Mouse (Mus musculus): ENCODE results near the gene Ppfibp2. TPM values are rescaled to one million over a fixed set of nuclear protein-coding genes. Genes with fewer than 3 reads are reported as not detected.

Ppfibp2 gene
- polyA plus RNA-seq (2012; rRNA removed): 15.3 and 27.0 TPM in 2 replicates

- WGBS: 2% methylated on average over 24 of the region's 24 CpGs
Measured at GRCm38 (mm10) chr7:107594857-107595402, at the start of gene Ppfibp2. Ppfibp2 (plus strand) TSS chr7:107595207.

DNA sequence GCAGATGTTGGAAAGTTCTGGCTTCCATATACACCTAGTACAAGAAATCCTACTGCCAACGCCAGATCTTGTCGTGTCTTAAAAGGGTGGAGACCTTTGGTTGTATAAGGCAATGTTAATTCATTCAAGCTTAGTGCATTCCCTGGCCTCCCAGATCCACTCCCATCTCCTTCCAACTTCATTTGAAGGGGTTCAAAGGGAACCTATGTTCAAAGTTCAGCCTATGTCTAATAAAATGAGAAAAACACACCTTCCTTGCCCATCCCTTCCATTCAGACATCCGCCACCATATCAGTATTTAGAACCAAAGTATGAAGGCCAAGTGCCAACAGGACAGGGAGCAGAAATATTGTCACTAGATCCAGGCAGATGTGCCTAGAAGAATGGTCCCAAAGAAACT is 47.1 kb upstream of the Ppfibp2 start:
- TF ChIP-seq CTCF (IDR thresholded peaks at IDR 0.05; ENCODE audit: insufficient read depth, low read length) (no peak), POLR2A (IDR thresholded peaks at IDR 0.05; ENCODE audit: borderline replicate concordance, extremely low read depth, low read depth, low read length) (no peak)
- Histone ChIP-seq H3K4me1 (ENCODE audit: control insufficient read depth, insufficient read depth, low read length) (no peaks in the 10 kb centered on the region), H3K4me3 (replicated peaks; ENCODE audit: extremely low read depth, low read depth, low read length) (no peak overlapping the region)
- no peak for DNase-seq
- 90% methylated on average over 3 of the region's 3 CpGs for WGBS

More at GRCm38 (mm10) chr7:107594857-107595402, at the start of gene Ppfibp2:
- Histone ChIP-seq H3K4me3 (replicated peaks; ENCODE audit: extremely low read depth, low read depth, low read length) (peak within 1 kb of the TSS; percentile 76), H3K4me1 (ENCODE audit: control insufficient read depth, insufficient read depth, low read length) (peaks cover 3% of the 10 kb centered on the region; the same call in 1 of the 2 replicates)
- DNase-seq: peak; percentile 97
- TF ChIP-seq POLR2A (IDR thresholded peaks at IDR 0.05; ENCODE audit: borderline replicate concordance, extremely low read depth, low read depth, low read length) (peak; percentile 39; the same call in 1 of the 2 replicates), CTCF (IDR thresholded peaks at IDR 0.05; ENCODE audit: insufficient read depth, low read length) (no peak)

DNA sequence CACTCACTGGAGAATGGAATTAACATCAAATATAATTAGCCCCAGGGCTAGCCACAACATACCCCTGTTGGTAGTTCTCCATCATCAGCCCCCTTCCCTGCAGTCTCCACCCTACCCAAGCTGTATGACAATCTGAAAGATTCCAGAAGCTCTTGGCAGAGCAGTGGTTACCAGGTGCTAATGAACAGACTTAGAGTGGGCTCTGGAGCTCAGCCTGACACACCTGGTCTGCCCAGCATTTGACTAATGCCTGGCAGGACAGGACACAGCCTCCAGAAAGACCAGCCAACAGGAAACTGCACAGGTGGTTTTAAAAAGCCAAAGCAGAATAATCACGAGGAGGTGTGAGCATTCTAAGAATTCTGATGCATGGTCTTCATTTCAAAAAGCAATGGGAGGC is 41.5 kb upstream of the Ppfibp2 start:
- no peak for DNase-seq
- H3K4me1 ChIP-seq (ENCODE audit: control insufficient read depth, insufficient read depth, low read length): no peaks in the 10 kb centered on the region
- no peak overlapping the region for H3K4me3 ChIP-seq (replicated peaks; ENCODE audit: extremely low read depth, low read depth, low read length)
- 56% methylated on average over 1 of the region's 1 CpGs for WGBS
- TF ChIP-seq CTCF (IDR thresholded peaks at IDR 0.05; ENCODE audit: insufficient read depth, low read length) (no peak), POLR2A (IDR thresholded peaks at IDR 0.05; ENCODE audit: borderline replicate concordance, extremely low read depth, low read depth, low read length) (no peak)

- DNase-seq: no peak
- Histone ChIP-seq H3K4me1 (ENCODE audit: control insufficient read depth, insufficient read depth, low read length) (peaks cover 2% of the 10 kb centered on the region; the same call in 1 of the 2 replicates), H3K4me3 (replicated peaks; ENCODE audit: extremely low read depth, low read depth, low read length) (no peak overlapping the region)
- WGBS: 89% methylated on average over 3 of the region's 3 CpGs
- TF ChIP-seq POLR2A (IDR thresholded peaks at IDR 0.05; ENCODE audit: borderline replicate concordance, extremely low read depth, low read depth, low read length) (no peak), CTCF (IDR thresholded peaks at IDR 0.05; ENCODE audit: insufficient read depth, low read length) (no peak)
Measured at GRCm38 (mm10) chr7:107555906-107556305, 39.1 kb upstream of the Ppfibp2 start.

GRCm38 (mm10) chr7:107560675-107561074 is 34.3 kb upstream of the Ppfibp2 start:
- Histone ChIP-seq H3K4me3 (replicated peaks; ENCODE audit: extremely low read depth, low read depth, low read length) (no peak overlapping the region), H3K4me1 (ENCODE audit: control insufficient read depth, insufficient read depth, low read length) (peaks cover 2% of the 10 kb centered on the region; the same call in 1 of the 2 replicates)
- no peak for DNase-seq
- TF ChIP-seq CTCF (IDR thresholded peaks at IDR 0.05; ENCODE audit: insufficient read depth, low read length) (no peak), POLR2A (IDR thresholded peaks at IDR 0.05; ENCODE audit: borderline replicate concordance, extremely low read depth, low read depth, low read length) (no peak)
- 46% methylated on average over 2 of the region's 2 CpGs for WGBS

- TF ChIP-seq POLR2A (IDR thresholded peaks at IDR 0.05; ENCODE audit: borderline replicate concordance, extremely low read depth, low read depth, low read length) (no peak), CTCF (IDR thresholded peaks at IDR 0.05; ENCODE audit: insufficient read depth, low read length) (no peak)
- Histone ChIP-seq H3K4me3 (replicated peaks; ENCODE audit: extremely low read depth, low read depth, low read length) (no peak overlapping the region), H3K4me1 (ENCODE audit: control insufficient read depth, insufficient read depth, low read length) (peaks cover 2% of the 10 kb centered on the region; the same call in 1 of the 2 replicates)
- DNase-seq: no peak
- WGBS: 64% methylated on average over 3 of the region's 3 CpGs
Measured at GRCm38 (mm10) chr7:107561584-107561983, 33.4 kb upstream of the Ppfibp2 start.

DNA sequence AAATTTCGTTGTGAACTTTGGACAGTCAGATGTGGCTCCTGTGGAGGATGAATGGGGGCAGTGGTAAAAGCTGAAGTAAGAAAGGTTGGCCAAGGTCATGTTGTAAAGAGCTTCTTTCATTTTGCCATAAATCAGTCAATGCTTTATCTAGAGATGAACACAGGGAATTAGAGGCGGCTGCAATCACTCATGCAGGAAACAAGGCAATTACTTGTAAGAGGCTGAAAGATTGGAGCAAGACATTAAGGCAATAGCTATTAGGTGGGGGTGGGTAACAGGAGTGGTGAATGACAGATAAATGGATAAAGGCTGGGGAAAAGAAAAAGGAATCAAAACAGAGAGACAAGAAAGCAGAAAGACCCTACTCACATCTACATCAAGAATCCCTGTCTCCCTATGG is 31.3 kb upstream of the Ppfibp2 start:
- H3K4me1 ChIP-seq (ENCODE audit: control insufficient read depth, insufficient read depth, low read length): peaks cover 2% of the 10 kb centered on the region; the same call in 1 of the 2 replicates
- H3K4me3 ChIP-seq (replicated peaks; ENCODE audit: extremely low read depth, low read depth, low read length): no peak overlapping the region
- TF ChIP-seq CTCF (IDR thresholded peaks at IDR 0.05; ENCODE audit: insufficient read depth, low read length) (no peak), POLR2A (IDR thresholded peaks at IDR 0.05; ENCODE audit: borderline replicate concordance, extremely low read depth, low read depth, low read length) (no peak)
- DNase-seq: no peak
- 54% methylated on average over 2 of the region's 2 CpGs for WGBS

DNA sequence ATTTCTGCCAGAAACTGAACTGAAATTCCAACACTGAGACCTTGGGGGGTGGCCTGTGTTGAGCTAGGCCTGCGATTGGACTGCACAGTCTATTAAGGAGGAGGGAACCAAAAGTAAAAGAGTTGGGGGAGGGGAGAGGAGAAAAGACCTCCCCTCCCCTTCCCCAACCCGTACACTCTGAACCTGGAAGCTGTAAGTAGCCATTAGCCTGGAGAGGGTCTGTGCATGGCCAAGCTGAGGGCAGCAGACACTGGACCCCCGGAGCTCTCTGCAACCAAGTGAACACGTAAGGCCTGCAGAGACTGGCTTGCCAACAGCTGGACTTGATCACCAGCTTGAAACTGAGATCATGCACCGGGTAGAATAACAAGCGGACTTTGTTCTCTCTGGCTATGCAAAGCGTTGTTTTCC is 27.7 kb upstream of the Ppfibp2 start, which contains the start of gene Olfml1:
Gene Olfml1, plus strand, starts transcription at position 186 of the 411 bp plus-strand sequence.
- DNase-seq: no peak
- no peaks in the 10 kb centered on the region for H3K4me1 ChIP-seq (ENCODE audit: control insufficient read depth, insufficient read depth, low read length)
- peak within 1 kb of the TSS; percentile 61 for H3K4me3 ChIP-seq (replicated peaks; ENCODE audit: extremely low read depth, low read depth, low read length)
- 42% methylated on average over 7 of the region's 7 CpGs for WGBS
- TF ChIP-seq CTCF (IDR thresholded peaks at IDR 0.05; ENCODE audit: insufficient read depth, low read length) (no peak), POLR2A (IDR thresholded peaks at IDR 0.05; ENCODE audit: borderline replicate concordance, extremely low read depth, low read depth, low read length) (no peak)

DNA sequence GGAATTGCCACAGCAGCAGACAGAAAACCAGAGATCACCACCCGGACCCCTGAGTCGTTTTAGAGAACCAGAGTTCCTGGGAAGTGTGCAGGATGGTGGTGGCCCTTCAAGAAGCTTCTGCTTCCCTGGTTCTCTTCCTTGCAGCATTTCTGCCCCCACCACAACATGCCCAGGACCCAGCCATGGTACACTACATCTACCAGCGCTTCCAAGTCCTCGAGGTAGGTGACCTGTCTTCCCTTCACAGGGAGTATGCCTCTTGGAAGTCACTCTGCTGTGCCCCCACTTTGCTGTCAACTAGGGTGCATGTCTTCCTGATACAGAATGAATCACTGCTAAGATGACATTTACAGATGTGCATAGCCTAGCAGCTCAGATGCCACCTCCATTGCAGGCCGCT is 27.3 kb upstream of the Ppfibp2 start:
- WGBS: 51% methylated on average over 5 of the region's 5 CpGs
- H3K4me1 ChIP-seq (ENCODE audit: control insufficient read depth, insufficient read depth, low read length): no peaks in the 10 kb centered on the region
- no peak for DNase-seq
- no peak for TF ChIP-seq POLR2A (IDR thresholded peaks at IDR 0.05; ENCODE audit: borderline replicate concordance, extremely low read depth, low read depth, low read length)
- no peak for TF ChIP-seq CTCF (IDR thresholded peaks at IDR 0.05; ENCODE audit: insufficient read depth, low read length)
- peak overlapping the region; percentile 61 for H3K4me3 ChIP-seq (replicated peaks; ENCODE audit: extremely low read depth, low read depth, low read length)

GRCm38 (mm10) chr7:107568971-107569370 is 26.0 kb upstream of the Ppfibp2 start:
- peak overlapping the region; percentile 25 for H3K4me3 ChIP-seq (replicated peaks; ENCODE audit: extremely low read depth, low read depth, low read length)
- TF ChIP-seq POLR2A (IDR thresholded peaks at IDR 0.05; ENCODE audit: borderline replicate concordance, extremely low read depth, low read depth, low read length) (no peak), CTCF (IDR thresholded peaks at IDR 0.05; ENCODE audit: insufficient read depth, low read length) (no peak)
- 45% methylated on average over 4 of the region's 4 CpGs for WGBS
- DNase-seq: no peak
- H3K4me1 ChIP-seq (ENCODE audit: control insufficient read depth, insufficient read depth, low read length): no peaks in the 10 kb centered on the region; the same call in none of the 2 replicates
